Mouse (Mus musculus) kidney, adult 2 months (tissue): Measurements from ENCODE around the gene Igf1r.

ENCODE experiments used
- CTCF ChIP-seq: fragments of 200-500 bp; conservative IDR thresholded peaks from 2 replicates; pipeline ENCODE4 v1.5.1; 2011; ENCODE audit warnings: low read depth, mild to moderate bottlenecking, control low read depth, low read length, moderate library complexity, mixed read lengths; ENCODE audit not compliant: insufficient read depth, insufficient read length
- POLR2A ChIP-seq: fragments of 200-500 bp; IDR thresholded peaks from one replicate; pipeline ENCODE4 v1.6.1; 2011; ENCODE audit warnings: low read depth, low read length, control low read depth

- TF ChIP-seq POLR2A (no peak), CTCF (no peak)
Measured at GRCm38 (mm10) chr7:68080122-68080845, 127.7 kb downstream of the Igf1r start.
